Mouse (Mus musculus) heart, postnatal 0 days (tissue): ENCODE results near the gene Sync. TPM values are rescaled to one million over a fixed set of nuclear protein-coding genes. Genes with fewer than 3 reads are reported as not detected.
A peak's percentile ranks its signal among the peaks of the same experiment; 100 is the strongest.

Experiments used
- ATAC-seq: fragments of 200-750 bp; cut with Nextera tagmentation; 2 replicates; pipeline ENCODE4 v1.8.0; 2017; ENCODE audit warnings: low read depth, moderate number of reproducible peaks, moderate library complexity; ENCODE audit not compliant: insufficient read depth
- DNase-seq: peaks from one replicate; pipeline ENCODE4 v3.0.0-alpha.2; 2016; ENCODE audit warnings: low spot score
- H3K27ac ChIP-seq: fragments of 300-500 bp; sonication (generic); 2 replicates; pipeline ENCODE4 v1.5.1; 2014; ENCODE audit warnings: low read depth, mild to moderate bottlenecking
- H3K27me3 ChIP-seq: fragments of 300-500 bp; sonication (generic); 2 replicates; pipeline ENCODE4 v1.6.1; 2014; ENCODE audit warnings: low read length, mixed read lengths; ENCODE audit not compliant: control insufficient read depth, insufficient read depth
- H3K36me3 ChIP-seq: fragments of 300-500 bp; sonication (generic); replicated peaks from 2 replicates; pipeline ENCODE4 v1.6.1; 2014; ENCODE audit warnings: low read length, mixed read lengths; ENCODE audit not compliant: control insufficient read depth, insufficient read depth
- H3K4me1 ChIP-seq: fragments of 300-500 bp; sonication (generic); 2 replicates; pipeline ENCODE4 v1.6.1; 2014; ENCODE audit warnings: antibody characterized with exemption; ENCODE audit not compliant: control insufficient read depth, insufficient read depth
- H3K4me2 ChIP-seq: fragments of 300-500 bp; sonication (generic); 2 replicates; pipeline ENCODE4 v1.6.1; 2014; ENCODE audit warnings: low read depth, mild to moderate bottlenecking, low read length, moderate library complexity
- H3K4me3 ChIP-seq: fragments of 300-500 bp; sonication (generic); 2 replicates; pipeline ENCODE4 v1.5.1; 2014; ENCODE audit warnings: low read depth, low read length
- H3K9ac ChIP-seq: fragments of 300-500 bp; sonication (generic); replicated peaks from 2 replicates; pipeline ENCODE4 v1.6.1; 2014; ENCODE audit warnings: low read depth, low read length, mixed read lengths
- H3K9me3 ChIP-seq: fragments of 300-500 bp; sonication (generic); replicated peaks from 2 replicates; pipeline ENCODE4 v1.6.1; 2016; ENCODE audit warnings: low read length; ENCODE audit not compliant: control insufficient read depth
- CTCF ChIP-seq: IDR thresholded peaks from 2 replicates; pipeline ENCODE4 v1.5.1; 2016; ENCODE audit warnings: antibody characterized with exemption, control low read depth, low read depth
- EP300 ChIP-seq: IDR thresholded peaks from 2 replicates; pipeline ENCODE4 v1.6.1; 2016; ENCODE audit warnings: antibody characterized with exemption, low read depth
- whole genome bisulfite sequencing: fragments of 180-500 bp; shearing (Covaris S2); extraction: QIAGEN DNeasy Blood & Tissue Kit; methylation state at CpG from one replicate; pipeline ENCODE4 v1.1.7; 2014; 5-methylcytosine and 5-hydroxymethylcytosine counted together
- polyA plus RNA-seq: library from polyadenylated mRNA; unstranded; fragments of >200 nt; fragmentation: Nextera tagmentation; extraction: Ambion mirVana; gene quantifications from 2 replicates; pipeline ENCODE4 v1.2.1, GENCODE M21; 2015
- total RNA-seq: library from RNA; depleted of rRNA; stranded (reverse); fragments of >200 nt; gene quantifications from 2 replicates; pipeline ENCODE4 v1.2.3, GENCODE M21; 2014; ENCODE audit warnings: low replicate concordance

The Sync gene
- total and polyA plus RNA-seq, 2 experiments from 2014 or later = 1.4 to 3.8 TPM

DNA sequence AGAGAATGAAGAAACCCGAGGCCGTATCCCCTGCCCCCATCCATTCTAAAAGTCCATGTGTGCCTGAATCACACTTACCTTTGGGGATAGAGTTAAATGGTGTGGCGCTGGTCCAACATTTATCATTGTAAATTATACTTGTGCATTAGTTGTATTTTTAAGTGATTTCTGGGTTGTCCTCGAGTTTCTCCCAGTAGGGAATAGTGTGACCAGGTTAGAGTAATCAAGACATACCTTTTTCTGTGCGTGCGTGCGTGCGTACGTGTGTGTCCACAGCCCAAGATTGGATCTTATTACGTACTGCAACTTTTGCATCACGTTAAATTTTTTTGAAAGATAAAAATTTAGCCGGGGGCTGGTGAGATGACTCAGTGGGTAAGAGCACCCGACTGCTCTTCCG, 48.9 kb downstream of the Sync start:
- WGBS = 44% methylated on average over 14 of the region's 14 CpGs
- Histone ChIP-seq H3K36me3 (peaks cover 7% of the 10 kb centered on the region; the same call in 1 of the 2 replicates), H3K4me1 (peaks cover 27% of the 10 kb centered on the region), H3K4me3 (peak overlapping the region; percentile 83), H3K9me3 (no peaks in the 10 kb centered on the region), H3K27me3 (no peaks in the 10 kb centered on the region), H3K4me2 (peak overlapping the region; percentile 70), H3K27ac (peak overlapping the region; percentile 100), H3K9ac (peak overlapping the region; percentile 58)
- DNase-seq (no peak), ATAC-seq (no peak)
- TF ChIP-seq EP300 (no peak), CTCF (no peak)

DNA sequence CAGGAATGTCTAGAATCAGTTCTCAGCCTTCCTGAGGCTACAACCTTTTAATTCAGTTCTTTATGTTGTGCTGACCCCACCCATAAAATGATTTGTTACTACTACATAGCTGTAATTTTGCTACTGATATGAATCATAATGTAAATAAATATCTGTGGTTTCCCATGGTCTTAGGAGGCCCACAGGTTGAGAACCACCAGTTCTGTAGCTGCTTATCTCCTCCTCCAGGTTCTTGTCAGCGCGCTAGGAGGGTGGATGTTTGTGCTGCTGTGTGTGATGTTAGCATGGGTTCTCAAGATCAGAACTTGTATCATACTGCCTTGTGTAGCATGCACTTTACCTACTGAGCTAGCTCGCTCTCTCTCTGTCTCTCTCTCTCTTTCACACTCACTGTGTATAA, 52.3 kb downstream of the Sync start:
- H3K9ac ChIP-seq = no peak overlapping the region
- TF ChIP-seq CTCF = no peak
- no peak for TF ChIP-seq EP300
- ATAC-seq = no peak
- H3K27me3 ChIP-seq = no peaks in the 10 kb centered on the region
- peaks cover 4% of the 10 kb centered on the region for H3K4me1 ChIP-seq
- H3K9me3 ChIP-seq = 0 out of 2 replicates have a peak, but pooled peaks cover 2% of the 10 kb centered on the region
- no peak overlapping the region for H3K4me3 ChIP-seq
- no peak for DNase-seq
- peaks cover 29% of the 10 kb centered on the region for H3K36me3 ChIP-seq
- no peak overlapping the region for H3K27ac ChIP-seq
- 89% methylated on average over 3 of the region's 3 CpGs for WGBS
- no peak overlapping the region for H3K4me2 ChIP-seq

DNA sequence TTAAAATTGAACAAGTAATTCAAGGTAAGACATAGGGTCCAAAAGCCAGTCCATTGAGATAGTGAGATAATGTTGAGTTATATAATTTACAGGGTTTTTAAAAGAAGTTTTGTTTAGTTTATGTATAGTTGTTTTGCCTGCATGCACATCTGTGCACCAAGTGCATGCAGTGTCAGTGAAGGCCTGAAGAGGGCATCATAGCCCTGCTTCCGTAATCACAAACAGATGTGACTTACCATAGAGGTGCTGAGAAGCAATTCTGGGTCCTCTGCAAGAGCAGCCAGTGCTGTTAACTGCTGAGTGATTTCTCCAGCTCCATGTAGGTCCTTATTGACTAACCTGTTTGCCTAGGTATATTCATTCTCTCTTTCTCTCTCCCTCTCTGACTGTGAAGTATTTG, 54.5 kb downstream of the Sync start:
- Histone ChIP-seq H3K4me2 (no peak overlapping the region), H3K36me3 (peaks cover 29% of the 10 kb centered on the region), H3K9me3 (0 out of 2 replicates have a peak, but pooled peaks cover 2% of the 10 kb centered on the region), H3K9ac (no peak overlapping the region), H3K4me1 (no peaks in the 10 kb centered on the region), H3K27ac (no peak overlapping the region), H3K4me3 (no peak overlapping the region), H3K27me3 (no peaks in the 10 kb centered on the region)
- 68% methylated on average over 1 of the region's 1 CpGs for WGBS
- no peak for TF ChIP-seq EP300
- TF ChIP-seq CTCF = no peak
- DNase-seq = no peak
- no peak for ATAC-seq

DNA sequence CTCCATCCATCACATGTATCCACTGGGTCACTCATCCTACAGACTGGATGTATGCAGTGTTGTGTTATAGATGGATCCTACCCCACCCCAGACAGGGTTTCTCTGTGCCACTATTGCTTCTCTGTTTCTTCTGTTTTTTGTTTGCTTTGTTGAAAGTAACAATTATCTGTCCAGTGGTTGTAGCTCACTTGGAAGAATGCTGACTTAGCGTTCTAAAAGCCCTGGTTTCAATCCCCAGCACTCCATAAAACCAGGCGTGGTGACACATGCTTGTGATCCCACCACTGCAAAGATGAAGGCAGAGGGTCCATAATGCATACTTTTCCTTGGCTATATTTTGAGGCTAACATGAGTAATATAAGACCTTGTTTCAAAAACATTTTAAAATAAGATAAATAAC, 55.3 kb downstream of the Sync start:
- Histone ChIP-seq H3K27ac (no peak overlapping the region), H3K36me3 (peaks cover 29% of the 10 kb centered on the region), H3K27me3 (no peaks in the 10 kb centered on the region), H3K4me2 (no peak overlapping the region), H3K4me1 (no peaks in the 10 kb centered on the region), H3K9ac (no peak overlapping the region), H3K4me3 (no peak overlapping the region), H3K9me3 (0 out of 2 replicates have a peak, but pooled peaks cover 2% of the 10 kb centered on the region)
- DNase-seq (no peak), ATAC-seq (no peak)
- TF ChIP-seq CTCF (no peak), EP300 (no peak)
- 77% methylated on average over 2 of the region's 2 CpGs for WGBS

DNA sequence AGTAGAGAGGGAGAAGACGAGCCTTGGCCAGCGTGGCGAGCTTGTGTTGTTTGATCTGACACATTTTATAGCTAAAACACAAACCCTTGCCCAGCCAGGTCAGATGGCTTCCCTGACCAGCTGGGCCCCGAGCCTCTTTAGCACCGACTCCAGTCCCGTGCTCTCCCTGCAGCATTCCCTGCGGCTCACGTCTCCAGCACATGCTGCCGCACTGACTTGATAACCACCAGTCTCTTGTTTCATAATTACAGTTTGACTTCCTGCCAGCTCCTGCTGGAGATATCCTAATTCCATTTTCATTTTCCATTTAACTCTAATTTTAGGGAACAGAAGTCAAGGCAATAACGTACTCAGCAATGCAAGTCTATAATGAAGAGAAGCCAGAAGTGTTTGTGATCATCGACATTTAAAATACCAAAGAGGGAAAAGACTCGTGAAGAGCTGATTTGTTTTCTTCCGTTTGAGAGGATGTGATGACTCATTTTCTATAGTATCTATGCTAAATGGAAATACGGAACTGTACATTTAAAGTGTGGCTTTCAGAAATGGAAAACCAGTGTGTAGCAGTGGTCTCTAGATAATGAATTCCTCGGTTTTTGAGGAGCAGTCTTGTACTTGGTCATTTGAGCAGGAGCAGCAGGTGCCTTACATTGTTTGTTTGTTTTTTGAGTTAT, 59.2 kb downstream of the Sync start:
- peaks cover 24% of the 10 kb centered on the region for H3K36me3 ChIP-seq
- H3K4me1 ChIP-seq = no peaks in the 10 kb centered on the region
- WGBS = 31% methylated on average over 15 of the region's 15 CpGs
- TF ChIP-seq EP300 (no peak), CTCF (no peak)
- H3K4me2 ChIP-seq = no peak overlapping the region
- H3K4me3 ChIP-seq = no peak overlapping the region
- 0 out of 2 replicates have a peak, but pooled peaks cover 2% of the 10 kb centered on the region for H3K9me3 ChIP-seq
- DNase-seq (peak; percentile 57), ATAC-seq (peak; percentile 68)
- H3K27ac ChIP-seq = peak overlapping the region; percentile 54
- H3K27me3 ChIP-seq = no peaks in the 10 kb centered on the region
- H3K9ac ChIP-seq = no peak overlapping the region

DNA sequence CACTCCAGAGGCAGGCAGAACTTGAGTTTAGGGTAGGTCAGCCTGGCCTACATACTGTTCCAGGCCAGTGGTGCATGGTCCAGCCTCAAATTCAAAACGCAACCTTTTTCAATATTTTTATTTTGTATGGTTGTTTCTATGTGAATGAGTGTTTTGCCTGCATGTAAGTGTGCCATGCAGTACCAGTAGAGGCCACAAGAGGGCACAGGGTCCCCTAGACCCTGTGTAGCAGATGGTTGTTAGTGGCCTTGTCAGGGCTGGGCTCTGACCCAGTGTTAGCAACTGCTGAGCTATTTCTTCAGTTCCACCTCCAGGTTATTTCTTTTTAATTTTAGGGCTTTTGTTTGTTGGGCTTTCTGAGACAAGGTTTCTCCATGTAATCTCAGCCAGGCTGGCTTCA, 63.2 kb downstream of the Sync start:
- ATAC-seq (peak; percentile 77), DNase-seq (peak; percentile 71)
- Histone ChIP-seq H3K27ac (no peak overlapping the region), H3K9me3 (no peaks in the 10 kb centered on the region), H3K36me3 (peaks cover 24% of the 10 kb centered on the region), H3K4me1 (no peaks in the 10 kb centered on the region), H3K9ac (no peak overlapping the region), H3K4me2 (no peak overlapping the region), H3K4me3 (no peak overlapping the region), H3K27me3 (no peaks in the 10 kb centered on the region)
- TF ChIP-seq CTCF = peak; percentile 97
- TF ChIP-seq EP300 = no peak
- WGBS = 0% methylated on average over 1 of the region's 1 CpGs
